Mouse (Mus musculus) frontal cortex, postnatal 25 days (tissue): ENCODE results near the gene Plpp7.

ENCODE experiments used
- DNase-seq, 2 experiments: peaks; one replicate each; pipeline ENCODE4 v3.0.0; 2022; ENCODE audit warnings: low spot score in 2 of 2

The Plpp7 gene

GRCm38 (mm10) chr2:32068811-32069607 lies 26.3 kb upstream of the Plpp7 start:
- DNase-seq, result no peak

- DNase-seq, result no peak
Measured at GRCm38 (mm10) chr2:32070747-32071146, 24.6 kb upstream of the Plpp7 start.

GRCm38 (mm10) chr2:32074404-32074803 lies 20.9 kb upstream of the Plpp7 start:
- no peak for DNase-seq

DNA sequence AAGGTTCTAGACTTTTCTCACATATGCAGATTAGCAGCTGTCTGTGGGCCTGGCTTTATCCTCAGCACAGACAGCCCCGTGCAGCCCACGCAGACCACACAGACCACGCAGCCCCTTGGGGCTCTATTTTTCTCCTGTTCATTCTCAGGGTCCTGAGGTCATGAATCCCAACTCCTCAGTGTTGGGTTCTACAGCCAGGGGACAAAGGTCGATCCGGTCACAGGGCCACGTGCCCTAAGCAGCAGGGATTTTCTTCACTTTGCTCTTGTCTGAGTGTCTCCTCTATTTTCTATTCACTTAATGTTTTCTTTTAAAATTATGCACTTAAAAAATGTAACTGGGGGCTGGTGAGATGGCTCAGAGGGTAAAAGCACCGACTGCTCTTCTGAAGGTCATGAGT lies 20.0 kb upstream of the Plpp7 start:
- no peak for DNase-seq

DNA sequence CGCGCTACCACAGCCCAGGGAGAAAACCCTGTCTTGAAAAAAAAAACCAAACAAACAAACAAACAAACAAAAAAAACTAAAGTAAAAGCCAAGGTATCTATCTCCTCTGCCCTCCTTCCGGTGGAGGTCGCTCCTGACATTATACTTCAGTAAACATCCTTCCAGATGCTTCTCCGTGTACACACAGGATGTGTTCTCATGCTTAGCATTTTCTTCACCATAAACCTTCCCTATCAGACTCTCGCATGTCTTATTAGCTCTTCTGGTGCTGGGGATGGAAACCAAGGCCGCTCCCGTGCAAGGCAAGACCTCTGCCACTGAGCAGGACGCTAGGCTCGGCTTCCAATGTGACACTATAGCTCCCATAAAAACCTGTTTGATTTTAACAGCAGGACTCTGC lies 17.6 kb upstream of the Plpp7 start:
- DNase-seq, result no peak

DNA sequence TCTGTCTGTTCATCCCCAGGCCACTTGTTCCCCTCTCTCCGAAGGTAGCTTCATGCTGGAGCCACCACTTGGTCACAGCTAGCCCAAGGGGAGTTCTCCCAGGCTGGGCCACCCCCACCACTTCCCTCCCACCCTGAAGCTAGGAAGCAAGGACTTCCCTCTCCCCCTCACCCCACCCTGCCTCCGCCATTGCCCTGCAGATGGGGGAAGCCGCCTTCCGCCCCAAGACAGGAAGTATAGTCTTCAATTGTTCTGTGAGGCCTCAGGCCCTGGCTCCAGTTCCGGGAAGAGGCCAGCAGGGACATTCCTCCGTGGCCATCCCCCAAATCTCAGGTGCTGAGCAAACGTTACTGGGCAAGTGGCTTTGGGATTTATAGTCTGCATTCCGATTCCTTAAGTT lies 16.8 kb upstream of the Plpp7 start:
- no peak for DNase-seq

- no peak for DNase-seq
Measured at GRCm38 (mm10) chr2:32079191-32079725, 16.1 kb upstream of the Plpp7 start.

GRCm38 (mm10) chr2:32080681-32081080 lies 14.6 kb upstream of the Plpp7 start:
- no peak for DNase-seq

DNA sequence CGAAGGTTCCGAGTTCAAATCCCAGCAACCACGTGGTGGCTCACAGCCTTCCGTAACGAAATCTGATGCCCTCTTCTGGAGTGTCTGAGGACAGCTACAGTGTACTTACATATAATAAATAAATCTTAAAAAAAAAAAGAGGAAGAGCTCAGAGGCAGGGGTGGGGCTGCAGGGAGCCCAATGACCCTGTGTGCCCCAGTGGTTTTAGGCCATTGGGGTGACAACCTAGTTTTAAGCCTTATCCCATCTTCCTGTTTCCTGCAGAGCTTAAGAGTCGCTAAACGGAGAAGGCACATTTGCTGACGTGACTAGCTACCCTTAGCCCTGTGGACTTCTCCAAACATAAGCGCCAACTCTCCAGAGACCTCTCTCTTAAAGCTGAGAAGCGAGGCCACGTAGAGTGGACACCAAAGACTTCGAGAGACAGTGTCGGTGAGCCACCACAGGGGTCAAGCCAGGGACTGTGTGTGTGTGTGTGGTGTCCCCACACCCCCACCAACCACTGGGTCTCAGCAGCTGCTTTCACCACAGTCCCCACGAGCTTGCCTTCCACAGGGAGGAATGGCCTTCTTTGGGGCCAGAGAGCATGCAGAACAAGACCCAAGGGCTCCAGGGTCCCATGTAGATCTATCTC lies 13.9 kb upstream of the Plpp7 start:
- DNase-seq, result no peak

- no peak for DNase-seq
Measured at GRCm38 (mm10) chr2:32082229-32082628, 13.1 kb upstream of the Plpp7 start.

- no peak for DNase-seq
Measured at GRCm38 (mm10) chr2:32083159-32084011, 11.9 kb upstream of the Plpp7 start.

DNA sequence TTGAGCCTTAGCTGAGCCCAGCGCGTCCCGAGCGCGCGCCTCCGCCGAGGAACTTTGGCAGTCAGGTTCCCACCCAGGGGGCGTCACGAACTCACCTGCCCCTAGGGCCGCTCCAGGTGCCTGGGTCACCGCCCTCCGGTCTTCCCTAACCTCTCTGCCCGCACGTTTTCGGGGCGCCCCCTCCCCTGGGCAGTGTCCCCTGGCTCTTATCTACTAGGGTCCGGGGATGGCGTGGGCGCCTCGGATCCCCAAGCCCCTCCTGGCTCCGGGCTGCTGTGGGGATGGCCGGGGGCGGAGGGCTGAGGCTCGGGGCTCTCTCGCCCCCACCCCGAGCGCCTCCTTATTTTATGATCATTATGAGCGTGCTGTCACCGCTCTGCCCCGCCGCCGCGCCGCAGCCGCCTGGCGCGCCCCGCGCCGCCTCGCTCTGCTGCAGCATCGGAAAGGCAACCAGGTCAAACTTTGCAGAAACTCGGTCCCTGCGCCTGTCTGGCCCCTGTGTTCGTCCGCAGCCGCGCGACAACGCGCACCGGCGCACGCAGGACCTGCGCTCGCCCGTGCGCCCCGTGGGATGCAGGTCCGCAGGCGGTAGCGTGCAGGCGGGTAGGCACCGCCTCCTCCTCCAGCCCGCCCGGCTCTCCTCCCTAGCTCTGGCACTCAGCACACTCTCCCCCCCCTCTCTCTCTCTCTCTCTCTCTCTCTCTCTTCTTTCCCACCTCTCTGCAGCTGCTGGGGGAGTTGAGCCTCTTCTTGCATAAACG lies 11.0 kb upstream of the Plpp7 start, which contains the start of gene Fam78a:
TSS of gene Fam78a (minus strand) at position 747 of the 761 bp plus-strand sequence.
- no peak for DNase-seq

DNA sequence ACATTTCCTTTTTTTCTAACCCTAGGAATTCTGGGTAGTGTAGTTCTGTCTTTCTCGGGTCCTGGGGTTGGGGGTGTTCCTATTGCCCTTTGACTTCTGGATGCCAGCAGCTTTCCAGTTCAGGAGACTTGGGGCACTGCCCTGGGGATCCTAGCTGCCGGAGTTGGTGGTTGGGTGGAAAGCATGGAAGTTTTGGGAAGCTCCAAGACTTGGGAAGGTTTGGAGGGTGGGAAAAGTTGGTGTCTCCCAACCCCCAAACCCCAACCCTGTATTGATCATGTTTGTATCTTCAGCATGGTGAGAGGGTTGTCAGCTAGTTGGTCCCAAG lies 10.5 kb upstream of the Plpp7 start:
- no peak for DNase-seq

DNA sequence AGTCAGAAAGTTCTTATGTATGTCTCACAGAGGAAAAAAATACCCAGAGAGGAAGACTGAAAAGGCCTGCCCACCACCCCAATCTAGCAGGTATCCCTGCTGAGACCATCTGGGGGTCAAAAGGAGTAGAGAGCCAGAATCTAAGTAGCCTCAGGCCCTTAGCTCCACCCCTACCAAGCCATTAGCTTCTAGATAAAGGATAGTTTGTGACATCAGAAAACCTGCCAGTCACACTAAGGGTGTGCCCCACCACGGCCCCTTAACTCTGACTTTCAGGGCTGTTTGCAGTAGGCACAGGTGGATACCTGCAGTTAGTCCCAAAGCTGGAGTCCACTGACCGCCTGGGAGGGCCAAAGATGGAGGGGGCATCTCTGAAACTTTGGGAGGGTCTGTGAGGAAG lies 10.1 kb upstream of the Plpp7 start:
- no peak for DNase-seq

DNA sequence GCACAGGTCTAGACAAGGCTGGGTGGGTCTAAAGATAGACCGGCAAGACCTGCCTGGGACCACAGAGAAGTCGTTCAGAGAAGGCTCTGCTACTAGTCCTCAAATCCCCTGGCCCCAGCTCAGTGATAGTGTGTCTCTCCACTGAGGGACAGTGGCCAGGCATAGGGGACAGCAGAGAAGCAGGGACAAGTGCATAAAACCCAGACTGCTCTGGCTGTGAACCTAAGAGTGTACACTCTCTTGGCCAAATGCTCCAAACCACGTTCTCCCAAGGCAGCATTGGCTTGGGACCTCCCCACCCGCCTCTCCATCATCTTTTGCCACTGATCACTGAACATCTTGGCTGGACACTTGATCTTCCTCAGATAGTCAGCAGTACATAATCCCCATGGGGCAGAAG lies 7.7 kb upstream of the Plpp7 start:
- DNase-seq, result no peak

DNA sequence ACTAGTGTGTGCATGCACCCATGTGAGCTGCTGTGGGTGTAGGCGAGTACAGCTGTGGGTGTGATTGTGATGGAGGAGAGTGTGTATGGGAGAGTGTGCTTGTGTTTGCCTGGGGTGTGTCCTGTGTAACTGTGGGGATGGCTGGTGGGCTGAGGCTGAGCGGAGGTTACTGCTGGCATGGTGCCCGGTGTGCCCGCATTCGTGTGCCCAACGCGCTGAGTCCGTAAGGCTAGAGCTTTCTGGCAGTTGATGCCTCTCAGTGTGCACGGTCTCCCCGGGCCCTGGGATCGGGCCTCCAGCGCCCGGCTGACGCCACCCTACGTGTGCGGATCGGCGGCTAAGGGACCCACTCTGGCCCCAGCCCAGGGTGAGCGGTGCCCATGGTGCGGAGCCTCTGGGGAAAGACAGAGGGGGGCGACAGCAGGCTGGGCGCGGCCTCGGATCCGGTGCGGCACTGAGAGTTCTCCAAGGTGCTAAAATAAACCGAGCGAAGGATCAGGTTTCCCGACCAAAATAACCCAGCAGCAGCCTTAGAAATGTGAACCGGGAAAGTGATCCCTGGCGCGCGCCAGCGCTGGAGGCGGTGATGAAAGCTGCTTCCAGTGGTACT lies 6.9 kb upstream of the Plpp7 start:
- peak in 1 of 2 experiments; percentile 29 for DNase-seq

DNA sequence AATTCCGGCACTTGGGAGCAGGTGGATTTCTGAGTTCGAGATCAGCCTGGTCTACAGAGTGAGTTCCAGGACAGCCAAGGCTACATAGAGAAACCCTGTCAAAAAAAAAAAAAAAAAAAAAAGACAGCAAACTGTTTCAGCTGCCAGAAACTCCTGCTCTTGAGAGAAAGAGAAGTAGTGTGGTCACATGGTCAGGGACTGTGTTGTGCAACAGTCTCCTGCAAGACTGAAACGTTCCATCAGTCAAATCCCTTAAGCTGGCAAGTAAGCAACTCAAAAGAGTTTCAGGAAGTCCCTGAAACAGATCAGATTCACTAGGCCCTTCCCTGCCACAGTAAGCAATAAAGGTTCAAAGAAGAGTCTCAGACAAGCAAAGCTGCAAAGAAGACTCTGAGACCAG lies 5.7 kb upstream of the Plpp7 start:
- no peak for DNase-seq

GRCm38 (mm10) chr2:32090145-32090544 lies 5.2 kb upstream of the Plpp7 start:
- no peak for DNase-seq

DNA sequence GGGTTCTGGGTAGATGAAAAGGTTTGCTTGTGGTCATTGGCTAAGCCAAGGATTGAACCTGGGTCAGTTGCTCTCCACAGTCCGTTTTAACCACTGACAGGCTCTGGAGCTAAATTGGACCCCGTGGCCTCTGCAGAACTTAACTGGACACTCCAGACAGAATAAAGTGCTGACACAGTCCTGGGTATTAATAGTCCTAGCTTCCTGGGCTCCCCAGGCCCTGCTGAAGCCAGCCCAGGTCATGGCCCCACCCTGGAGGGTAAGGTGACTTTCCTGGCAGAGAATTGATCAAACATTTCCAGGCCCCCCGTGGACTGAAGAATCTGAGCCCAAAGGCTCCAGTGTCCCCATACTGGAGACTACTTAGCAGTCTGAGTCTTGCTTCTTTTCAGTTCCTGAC lies 3.4 kb upstream of the Plpp7 start:
- DNase-seq, result no peak

GRCm38 (mm10) chr2:32094001-32094707 lies 1.2 kb upstream of the Plpp7 start:
- DNase-seq, result no peak

DNA sequence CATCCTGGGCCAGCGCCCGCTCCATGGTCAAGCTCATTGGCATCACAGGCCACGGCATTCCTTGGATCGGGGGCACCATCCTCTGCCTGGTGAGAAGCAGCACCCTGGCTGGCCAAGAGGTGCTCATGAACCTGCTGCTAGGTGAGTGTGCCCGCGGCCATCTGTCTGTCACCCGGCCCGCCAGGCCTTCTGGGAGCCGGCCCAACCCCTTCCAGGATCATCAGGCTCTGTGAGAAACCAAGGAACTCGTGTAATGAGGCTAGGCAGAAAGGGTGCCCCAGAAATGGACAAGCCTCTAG lies 743 bp downstream of the Plpp7 start:
- no peak for DNase-seq
